Mouse (Mus musculus): ENCODE measurements around the gene Umps.

- TF ChIP-seq CTCF (IDR thresholded peaks at IDR 0.05; ENCODE audit: borderline replicate concordance, insufficient read depth, low read length) = no peak
- no peak for TF ChIP-seq POLR2A (IDR thresholded peaks at IDR 0.05; ENCODE audit: low read depth, low read length)
These were observed 48.9 kb downstream of the Umps start for GRCm38 (mm10) chr16:33917926-33918325.

Measured in embryonic fibroblast, embryonic 13.5 days (primary cell).